Mouse (Mus musculus) adrenal gland, adult 2 months (tissue): ENCODE measurements around the gene Krba1. TPM values are rescaled to one million over a fixed set of nuclear protein-coding genes. Genes with fewer than 3 reads are reported as not detected.
A peak's percentile ranks its signal among the peaks of the same experiment; 100 is the strongest.

Experiments used
- DNase-seq: peaks from one replicate; pipeline ENCODE4 v3.0.0; 2021
- microRNA-seq, 2 experiments: library from miRNA; unstranded; fragments of <30 nt; microRNA quantifications; one replicate each; pipeline ENCODE4 v1.2.0; 2021
- polyA plus RNA-seq: library from polyadenylated mRNA; depleted of rRNA; stranded (reverse); fragments of >200 nt; gene quantifications from 2 replicates; pipeline ENCODE4 v1.2.3, GENCODE M21; 2012; rRNA removed
- total RNA-seq, 2 experiments: library from RNA; stranded (reverse); gene quantifications; 2 replicates each; pipeline ENCODE4 v1.2.3; 2021

Krba1 gene
- total and polyA plus RNA-seq, 3 experiments, result 30.9 to 55.2 (median 31.3) TPM

- DNase-seq, result no peak
Measured at GRCm38 (mm10) chr6:48447929-48448328, 52.5 kb downstream of the Krba1 start, which contains the start of gene Sspo. TSS of gene Sspo (plus strand) at chr6:48448229.

GRCm38 (mm10) chr6:48448527-48448926 is 53.1 kb downstream of the Krba1 start:
- DNase-seq, result peak; percentile 20

- peak; percentile 20 for DNase-seq
Measured at GRCm38 (mm10) chr6:48452151-48452550, 56.8 kb downstream of the Krba1 start.

- DNase-seq, result peak; percentile 22
Measured at GRCm38 (mm10) chr6:48452771-48453170, 57.4 kb downstream of the Krba1 start.

- no peak for DNase-seq
Measured at GRCm38 (mm10) chr6:48464966-48465679, 69.7 kb downstream of the Krba1 start.

- DNase-seq, result no peak
Measured at GRCm38 (mm10) chr6:48466715-48467114, 71.3 kb downstream of the Krba1 start.

GRCm38 (mm10) chr6:48467490-48467889 is 72.1 kb downstream of the Krba1 start:
- DNase-seq, result no peak

Small RNA genes within 50 kb of the gene (microRNA-seq; reads per million reads assigned to microRNA genes)
- 0 reads per million in 2 experiments for gene Gm24325

Other genes starting within 250 kb of the Krba1 start
- 10 to 100 TPM; 47.3 to 53.6 TPM for gene Zfp467, start 50.2 kb downstream of the Krba1 start, total RNA-seq
- gene Zfp467, start 50.2 kb downstream of the Krba1 start, polyA plus RNA-seq, result 119 and 124 TPM in 2 replicates
- 1 to 10 TPM; 2.7 to 3.5 TPM for gene Sspo, start 52.6 kb downstream of the Krba1 start, total RNA-seq
- 8.4 and 12.3 TPM in 2 replicates for gene Sspo, start 52.6 kb downstream of the Krba1 start, polyA plus RNA-seq
- 10 to 100 TPM; 70.7 to 78.4 TPM for gene Atp6v0e2, start 142.0 kb downstream of the Krba1 start, total RNA-seq
- gene Atp6v0e2, start 142.0 kb downstream of the Krba1 start, polyA plus RNA-seq, result 182 and 183 TPM in 2 replicates
- gene Lrrc61, start 159.2 kb downstream of the Krba1 start, total RNA-seq, result 10 to 100 TPM; 30.8 to 45.1 TPM
- 32.4 and 33.3 TPM in 2 replicates for gene Lrrc61, start 159.2 kb downstream of the Krba1 start, polyA plus RNA-seq
- 100 to 1,000 TPM in 1 of 2 experiments, 10 to 100 TPM in 1; 73.4 to 101 TPM for gene Rarres2, start 177.2 kb downstream of the Krba1 start, total RNA-seq
- gene Rarres2, start 177.2 kb downstream of the Krba1 start, polyA plus RNA-seq, result 29.3 and 41.8 TPM in 2 replicates
- gene Gm45021, start 194.0 kb downstream of the Krba1 start, total RNA-seq, result not detected
- gene Gm45021, start 194.0 kb downstream of the Krba1 start, polyA plus RNA-seq, result not detected in 2 replicates
- 10 to 100 TPM; 55.6 to 67.5 TPM for gene Repin1, start 198.3 kb downstream of the Krba1 start, total RNA-seq
- 127 and 152 TPM in 2 replicates for gene Repin1, start 198.3 kb downstream of the Krba1 start, polyA plus RNA-seq
- gene Gm44965, start 198.4 kb downstream of the Krba1 start, total RNA-seq, result not detected
- gene Gm44965, start 198.4 kb downstream of the Krba1 start, polyA plus RNA-seq, result not detected in 2 replicates
- gene Zfp775, start 206.5 kb downstream of the Krba1 start, total RNA-seq, result 1 to 10 TPM; 7.4 to 8.7 TPM
- gene Zfp775, start 206.5 kb downstream of the Krba1 start, polyA plus RNA-seq, result 14.8 and 16.8 TPM in 2 replicates
- 1 to 10 TPM; 1.9 to 2.0 TPM for gene AI854703, start 231.2 kb downstream of the Krba1 start, total RNA-seq
- 6.0 and 7.6 TPM in 2 replicates for gene AI854703, start 231.2 kb downstream of the Krba1 start, polyA plus RNA-seq